Mouse (Mus musculus): ENCODE data around the gene Gm49352. TPM values are rescaled to one million over a fixed set of nuclear protein-coding genes. Genes with fewer than 3 reads are reported as not detected.

Gm49352 gene
- not detected in 2 replicates for polyA plus RNA-seq (2021; fragmentation: Nextera tagmentation)
- long read RNA-seq, experiment 1, result 0 reads
- long read RNA-seq, experiment 2, result 0 reads

GRCm38 (mm10) chr13:61568074-61568473 lies at the start of gene Gm49352:
TSS of gene Gm49352 (minus strand) at chr13:61568174.

GRCm38 (mm10) chr13:61570027-61570426 lies 2.1 kb upstream of the Gm49352 start, which contains the start of gene Cts3:
TSS of gene Cts3 (minus strand) at chr13:61570127.

GRCm38 (mm10) chr13:61541631-61542030 lies 26.3 kb downstream of the Gm49352 start, which contains the start of gene Ctsm:
TSS of gene Ctsm (minus strand) at chr13:61541839.

Other genes starting within 250 kb of the Gm49352 start
- not detected in 2 replicates for gene Cts7, start 210.0 kb downstream of the Gm49352 start, polyA plus RNA-seq (2021; fragmentation: Nextera tagmentation)
- gene Ctsm, start 26.3 kb downstream of the Gm49352 start, polyA plus RNA-seq (2021; fragmentation: Nextera tagmentation), result not detected in 2 replicates
- not detected in 2 replicates for gene Cts3, start 2.0 kb upstream of the Gm49352 start, polyA plus RNA-seq (2021; fragmentation: Nextera tagmentation)

All from layer of hippocampus, adult 6 months (tissue).